Mouse (Mus musculus) embryonic facial prominence, embryonic 10.5 days (tissue): Measurements from ENCODE around the gene Adgrf5. TPM values are rescaled to one million over a fixed set of nuclear protein-coding genes. Genes with fewer than 3 reads are reported as not detected.
A peak's percentile ranks its signal among the peaks of the same experiment; 100 is the strongest.

ENCODE experiments used
- DNase-seq: peaks from one replicate; pipeline ENCODE4 v3.0.0-alpha.2; 2017; ENCODE audit warnings: low spot score
- H3K27ac ChIP-seq: fragments of 300-500 bp; sonication (generic); replicated peaks from 2 replicates; pipeline ENCODE4 v1.5.1; 2016; ENCODE audit warnings: mild to moderate bottlenecking
- H3K27me3 ChIP-seq: fragments of 300-500 bp; sonication (generic); replicated peaks from 2 replicates; pipeline ENCODE4 v1.6.1; 2016; ENCODE audit warnings: low read depth, mild to moderate bottlenecking; ENCODE audit not compliant: poor library complexity, severe bottlenecking
- H3K36me3 ChIP-seq: fragments of 300-500 bp; sonication (generic); replicated peaks from 2 replicates; pipeline ENCODE4 v1.6.1; 2016; ENCODE audit warnings: mild to moderate bottlenecking, moderate library complexity
- H3K4me1 ChIP-seq: fragments of 300-500 bp; sonication (generic); 2 replicates; pipeline ENCODE4 v1.6.1; 2016
- H3K4me3 ChIP-seq: fragments of 300-500 bp; sonication (generic); 2 replicates; pipeline ENCODE4 v1.5.1; 2016; ENCODE audit warnings: mild to moderate bottlenecking, moderate library complexity
- H3K9me3 ChIP-seq: fragments of 300-500 bp; sonication (generic); 2 replicates; pipeline ENCODE4 v1.6.1; 2016; ENCODE audit warnings: mild to moderate bottlenecking
- WGBS: fragments of 180-500 bp; shearing (Covaris S2); methylation state at CpG from one replicate; pipeline ENCODE4 v1.1.7; 2016; 5-methylcytosine and 5-hydroxymethylcytosine counted together
- polyA plus RNA-seq: library from polyadenylated mRNA; unstranded; fragments of >200 nt; fragmentation: Nextera tagmentation; extraction: Ambion mirVana; gene quantifications from 2 replicates; pipeline ENCODE4 v1.2.1, GENCODE M21; 2016

Gene Adgrf5
- polyA plus RNA-seq, 1 experiment from 2014 or later: 7.4 TPM

DNA sequence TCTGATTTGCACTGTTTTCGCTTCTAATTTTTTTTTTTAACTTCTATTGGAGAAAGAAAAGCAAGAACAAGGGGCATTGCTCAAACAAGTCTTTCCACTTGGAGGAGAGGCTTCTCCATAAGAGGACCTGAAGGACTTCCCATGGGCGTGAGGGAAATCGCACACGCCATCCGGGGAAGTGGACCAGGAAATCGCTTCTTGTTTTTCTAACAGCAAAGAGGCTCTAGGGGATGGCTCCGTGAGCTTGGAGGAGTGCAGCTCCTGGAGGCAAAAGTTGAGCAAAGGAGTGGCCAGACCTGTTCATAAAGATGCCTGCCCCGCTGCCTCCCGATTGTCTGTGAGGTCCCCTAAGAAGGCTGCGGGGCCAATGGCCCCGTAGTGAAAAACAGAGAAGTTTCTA is 29.0 kb downstream of the Adgrf5 start:
- no peaks in the 10 kb centered on the region for H3K9me3 ChIP-seq
- peaks cover 11% of the 10 kb centered on the region for H3K4me1 ChIP-seq
- WGBS: 81% methylated on average over 11 of the region's 11 CpGs
- DNase-seq: no peak
- H3K27me3 ChIP-seq: no peaks in the 10 kb centered on the region
- no peak overlapping the region for H3K27ac ChIP-seq
- 0 out of 2 replicates have a peak overlapping the region, but pooled peaks have one; percentile 8 for H3K4me3 ChIP-seq
- H3K36me3 ChIP-seq: no peaks in the 10 kb centered on the region

DNA sequence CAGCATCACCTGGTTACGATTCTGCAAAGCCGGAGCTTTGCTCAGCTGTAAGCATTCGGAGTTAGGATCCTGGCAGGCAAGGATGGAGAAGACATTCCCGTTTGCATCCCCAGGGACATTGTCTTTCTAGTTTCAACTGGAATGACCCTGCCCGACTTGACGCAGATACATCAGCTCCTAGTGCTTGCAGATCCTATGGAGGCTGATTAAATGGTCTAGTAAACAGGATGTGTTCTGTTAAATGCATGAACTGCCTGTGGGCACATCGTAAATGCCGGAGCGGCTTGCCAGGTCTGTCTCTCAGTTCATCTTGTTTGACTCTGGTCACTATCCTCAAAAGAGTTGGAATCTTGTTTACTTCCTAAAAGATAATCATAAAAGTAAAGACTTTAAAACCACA is 31.9 kb downstream of the Adgrf5 start:
- H3K4me1 ChIP-seq: peaks cover 9% of the 10 kb centered on the region
- H3K27ac ChIP-seq: no peak overlapping the region
- H3K27me3 ChIP-seq: no peaks in the 10 kb centered on the region
- no peaks in the 10 kb centered on the region for H3K9me3 ChIP-seq
- 59% methylated on average over 9 of the region's 9 CpGs for WGBS
- DNase-seq: no peak
- no peak overlapping the region for H3K4me3 ChIP-seq
- H3K36me3 ChIP-seq: no peaks in the 10 kb centered on the region

DNA sequence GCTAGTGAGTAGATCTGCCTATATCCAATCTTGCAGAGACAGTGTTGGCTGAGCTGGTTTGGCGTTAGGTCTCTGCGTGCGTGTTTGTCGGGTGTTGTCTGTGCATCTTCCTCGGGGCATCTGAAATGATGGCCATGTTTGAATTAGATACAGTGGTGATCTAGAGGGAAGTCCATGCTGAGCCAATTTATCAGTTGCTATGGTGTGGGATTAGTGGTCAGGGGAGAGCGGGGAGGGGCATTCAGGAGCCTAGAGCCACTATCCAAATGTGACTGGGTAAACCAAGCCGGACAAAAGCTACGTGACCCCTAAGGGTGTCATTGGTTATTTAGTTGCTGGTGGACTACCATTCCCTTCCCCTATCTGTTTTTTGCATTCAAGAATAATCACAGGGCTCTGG is 33.4 kb downstream of the Adgrf5 start:
- WGBS: 77% methylated on average over 8 of the region's 8 CpGs
- H3K9me3 ChIP-seq: no peaks in the 10 kb centered on the region
- no peaks in the 10 kb centered on the region for H3K36me3 ChIP-seq
- no peak for DNase-seq
- no peak overlapping the region for H3K27ac ChIP-seq
- H3K4me3 ChIP-seq: no peak overlapping the region
- no peaks in the 10 kb centered on the region for H3K27me3 ChIP-seq
- peaks cover 8% of the 10 kb centered on the region for H3K4me1 ChIP-seq

DNA sequence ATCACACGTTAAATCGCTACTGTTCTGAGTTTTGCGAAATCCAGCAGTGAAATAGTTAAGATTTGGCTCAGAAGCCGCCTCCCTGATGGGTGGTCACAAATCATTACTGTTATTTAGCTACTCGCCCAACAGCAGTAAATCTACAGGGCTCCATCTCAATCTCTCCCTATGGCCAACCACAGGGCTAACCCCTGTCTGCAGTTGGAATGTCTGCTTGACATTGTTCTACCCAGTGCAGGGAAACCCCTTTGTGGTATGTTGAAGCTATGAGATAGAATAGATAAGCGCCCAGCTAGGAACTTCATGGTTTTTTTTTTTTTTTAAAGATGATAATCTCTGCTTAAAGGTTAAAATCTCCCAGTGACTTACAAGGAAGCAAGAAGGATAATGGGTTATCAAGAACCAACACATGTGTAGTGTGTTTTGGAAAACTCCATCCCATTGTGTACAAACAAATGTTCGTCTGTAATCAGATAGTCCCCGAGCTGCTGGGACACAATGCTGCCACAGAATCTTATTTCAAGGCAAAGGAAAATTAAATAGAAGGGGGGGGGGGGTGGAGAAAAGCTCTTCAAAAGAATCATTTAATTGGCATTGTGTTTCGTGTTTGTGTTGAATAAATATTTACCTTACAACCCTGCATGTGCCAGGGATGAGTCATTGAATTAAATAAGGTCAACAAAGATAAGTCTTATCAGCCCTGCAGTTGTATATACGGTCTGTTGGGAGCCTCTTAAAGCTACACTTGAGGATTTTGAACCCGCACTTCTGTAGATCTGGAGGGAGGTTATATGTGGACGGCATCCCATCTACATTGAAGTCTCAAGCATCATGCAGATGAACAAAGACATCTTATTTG is 35.4 kb downstream of the Adgrf5 start:
- DNase-seq: no peak
- H3K27me3 ChIP-seq: no peaks in the 10 kb centered on the region
- H3K27ac ChIP-seq: no peak overlapping the region
- H3K9me3 ChIP-seq: no peaks in the 10 kb centered on the region
- no peaks in the 10 kb centered on the region for H3K36me3 ChIP-seq
- WGBS: 81% methylated on average over 12 of the region's 12 CpGs
- no peak overlapping the region for H3K4me3 ChIP-seq
- peaks cover 13% of the 10 kb centered on the region for H3K4me1 ChIP-seq

DNA sequence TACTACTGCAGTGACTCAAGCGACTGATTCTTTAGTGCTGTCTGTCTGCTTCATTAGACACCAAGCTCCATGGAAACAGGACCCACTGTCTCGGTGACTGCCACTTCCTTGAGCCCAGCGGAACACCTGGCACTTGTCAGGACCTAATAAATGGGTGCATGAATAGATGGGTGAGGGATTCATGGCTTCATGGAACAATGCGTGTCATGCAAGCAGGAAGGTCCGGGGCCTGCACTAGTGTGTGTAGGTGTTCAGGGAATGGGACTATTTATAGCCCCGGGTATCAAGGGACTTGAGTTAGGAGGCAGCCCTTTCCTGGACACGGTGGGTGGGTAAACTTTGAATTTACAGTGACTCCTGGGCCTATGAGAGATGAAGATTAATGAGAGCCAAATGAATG is 38.4 kb downstream of the Adgrf5 start:
- Histone ChIP-seq H3K27me3 (no peaks in the 10 kb centered on the region), H3K36me3 (no peaks in the 10 kb centered on the region), H3K4me3 (no peak overlapping the region), H3K27ac (no peak overlapping the region), H3K4me1 (peaks cover 5% of the 10 kb centered on the region), H3K9me3 (no peaks in the 10 kb centered on the region)
- no peak for DNase-seq
- WGBS: 83% methylated on average over 7 of the region's 7 CpGs

DNA sequence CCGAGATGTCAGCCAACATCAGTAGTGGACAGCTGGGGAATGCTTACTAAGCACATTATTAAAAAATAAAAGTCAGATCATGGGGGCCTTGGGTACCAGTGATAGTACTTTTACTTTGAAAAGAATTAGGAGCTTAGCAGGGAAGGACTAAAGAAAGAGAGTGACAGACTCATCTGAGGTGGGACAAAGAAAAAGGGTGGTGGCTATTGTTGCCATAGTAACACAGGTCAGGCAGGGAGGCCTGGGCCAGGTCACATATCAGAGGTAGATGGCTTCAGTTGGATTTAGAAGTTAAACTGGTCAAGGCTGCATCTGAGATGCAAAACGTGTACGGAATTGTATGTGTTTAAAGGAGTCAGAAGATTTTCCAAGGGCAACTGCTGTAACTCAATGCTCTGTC is 38.9 kb downstream of the Adgrf5 start:
- H3K27me3 ChIP-seq: no peaks in the 10 kb centered on the region
- no peak overlapping the region for H3K4me3 ChIP-seq
- H3K27ac ChIP-seq: no peak overlapping the region
- no peaks in the 10 kb centered on the region for H3K9me3 ChIP-seq
- no peaks in the 10 kb centered on the region for H3K36me3 ChIP-seq
- no peak for DNase-seq
- WGBS: 74% methylated on average over 3 of the region's 3 CpGs
- H3K4me1 ChIP-seq: peaks cover 5% of the 10 kb centered on the region

DNA sequence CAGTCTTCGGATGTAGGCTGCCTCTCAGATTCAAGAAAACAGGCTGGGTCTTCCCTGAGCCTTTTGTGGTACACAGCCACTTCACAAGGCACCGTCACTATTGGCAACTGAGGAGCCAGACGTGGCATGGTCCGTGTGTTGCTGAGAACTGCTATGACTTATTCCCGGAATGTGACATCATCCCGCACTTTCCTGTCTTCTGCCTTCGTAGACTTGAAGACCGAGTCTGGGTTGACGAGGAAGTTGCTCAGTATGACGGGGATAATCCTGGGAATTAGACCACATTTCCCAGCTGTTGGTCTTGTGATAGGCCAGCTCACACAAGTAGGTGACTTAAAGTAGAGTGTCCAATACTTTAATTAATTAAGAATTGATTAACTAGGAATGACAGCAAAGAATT is 40.2 kb downstream of the Adgrf5 start:
- Histone ChIP-seq H3K4me1 (peaks cover 5% of the 10 kb centered on the region), H3K27ac (no peak overlapping the region), H3K36me3 (no peaks in the 10 kb centered on the region), H3K27me3 (no peaks in the 10 kb centered on the region), H3K4me3 (no peak overlapping the region), H3K9me3 (no peaks in the 10 kb centered on the region)
- DNase-seq: no peak
- 82% methylated on average over 10 of the region's 10 CpGs for WGBS

DNA sequence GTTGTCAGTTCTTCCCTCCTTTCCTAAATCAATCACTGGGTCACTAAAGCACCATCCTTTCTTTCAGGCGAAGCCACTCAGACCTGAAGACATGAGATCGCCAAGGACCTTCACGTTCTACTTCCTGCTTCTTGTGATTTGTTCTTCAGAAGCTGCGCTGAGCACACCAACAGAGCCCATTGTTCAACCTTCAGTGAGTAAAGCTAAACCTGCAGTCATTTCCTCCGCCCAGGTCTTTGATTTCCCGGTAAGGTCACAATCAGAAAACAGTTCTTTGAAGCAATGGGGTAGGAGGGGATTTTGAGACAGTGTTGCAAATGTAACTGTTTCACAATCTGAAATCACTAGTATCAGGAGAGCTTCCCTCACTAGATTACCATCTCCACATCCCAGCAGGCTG is 43.6 kb downstream of the Adgrf5 start:
- Histone ChIP-seq H3K4me3 (no peak overlapping the region), H3K9me3 (no peaks in the 10 kb centered on the region), H3K27ac (no peak overlapping the region), H3K27me3 (no peaks in the 10 kb centered on the region), H3K4me1 (peaks cover 4% of the 10 kb centered on the region), H3K36me3 (no peaks in the 10 kb centered on the region)
- no peak for DNase-seq
- 64% methylated on average over 6 of the region's 6 CpGs for WGBS

DNA sequence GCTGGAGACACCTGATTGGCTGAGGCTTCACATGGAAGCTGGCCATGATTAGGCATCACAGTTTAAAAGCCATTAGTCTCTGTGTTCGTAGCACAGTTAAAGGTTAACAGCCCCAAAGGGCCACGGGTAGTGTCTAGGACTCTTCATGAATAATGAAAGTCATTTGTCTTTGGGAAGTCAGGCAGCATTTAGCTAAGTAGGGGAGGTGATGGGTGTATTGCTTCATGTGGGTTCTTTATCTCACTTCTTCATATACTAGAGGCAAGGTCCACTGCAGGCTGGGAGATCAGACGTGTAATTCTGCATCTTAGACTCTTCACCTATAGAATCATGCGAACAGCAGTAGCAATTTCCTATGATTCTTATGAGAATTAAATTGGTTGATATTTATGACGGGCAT is 44.2 kb downstream of the Adgrf5 start:
- no peak overlapping the region for H3K4me3 ChIP-seq
- H3K27me3 ChIP-seq: no peaks in the 10 kb centered on the region
- no peaks in the 10 kb centered on the region for H3K9me3 ChIP-seq
- H3K36me3 ChIP-seq: no peaks in the 10 kb centered on the region
- 80% methylated on average over 5 of the region's 5 CpGs for WGBS
- no peak overlapping the region for H3K27ac ChIP-seq
- no peak for DNase-seq
- no peaks in the 10 kb centered on the region; the same call in 1 of the 2 replicates for H3K4me1 ChIP-seq

DNA sequence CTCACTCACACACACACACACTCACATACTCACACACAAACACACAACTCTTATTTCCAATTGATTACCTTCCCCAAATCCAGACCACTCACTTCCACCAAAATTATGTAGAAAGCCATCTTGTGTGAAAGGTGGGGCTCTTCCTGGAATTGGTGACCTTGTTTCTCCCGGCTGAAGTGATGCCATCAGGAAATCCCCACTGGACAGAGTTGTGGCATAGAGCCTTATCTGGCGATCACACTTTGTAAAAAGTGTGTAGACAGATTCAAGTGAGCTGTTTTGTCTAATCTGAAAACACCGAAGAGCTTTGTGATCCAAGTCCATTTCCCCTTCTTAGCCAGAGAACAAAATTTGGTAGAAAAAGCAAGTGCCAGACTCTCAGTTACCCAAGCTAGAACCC is 46.1 kb downstream of the Adgrf5 start:
- H3K9me3 ChIP-seq: no peaks in the 10 kb centered on the region
- no peaks in the 10 kb centered on the region for H3K4me1 ChIP-seq
- H3K36me3 ChIP-seq: no peaks in the 10 kb centered on the region
- 83% methylated on average over 3 of the region's 3 CpGs for WGBS
- DNase-seq: no peak
- H3K4me3 ChIP-seq: no peak overlapping the region
- no peaks in the 10 kb centered on the region for H3K27me3 ChIP-seq
- H3K27ac ChIP-seq: no peak overlapping the region

DNA sequence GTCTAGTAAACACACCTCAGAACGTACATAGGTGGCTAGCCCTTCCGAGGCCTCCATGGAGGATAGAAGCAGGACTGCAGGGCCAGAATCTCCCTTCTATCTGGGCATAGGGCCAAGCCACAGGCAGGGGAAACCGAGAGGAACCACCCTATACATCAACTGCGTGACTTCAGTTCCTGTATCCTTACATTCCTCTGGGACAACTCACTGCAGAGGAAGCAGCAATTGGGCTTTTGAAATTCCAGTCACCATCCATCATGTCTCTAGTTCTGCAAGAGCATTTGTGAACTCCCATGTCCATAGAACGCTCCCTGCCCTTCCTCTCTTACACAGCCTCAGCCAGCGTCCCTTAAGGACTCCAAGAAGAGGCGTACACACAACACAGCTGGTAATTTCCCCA is 47.3 kb downstream of the Adgrf5 start:
- Histone ChIP-seq H3K9me3 (no peaks in the 10 kb centered on the region), H3K27me3 (no peaks in the 10 kb centered on the region), H3K4me1 (no peaks in the 10 kb centered on the region), H3K36me3 (no peaks in the 10 kb centered on the region), H3K4me3 (no peak overlapping the region), H3K27ac (no peak overlapping the region)
- no peak for DNase-seq
- 87% methylated on average over 7 of the region's 7 CpGs for WGBS

DNA sequence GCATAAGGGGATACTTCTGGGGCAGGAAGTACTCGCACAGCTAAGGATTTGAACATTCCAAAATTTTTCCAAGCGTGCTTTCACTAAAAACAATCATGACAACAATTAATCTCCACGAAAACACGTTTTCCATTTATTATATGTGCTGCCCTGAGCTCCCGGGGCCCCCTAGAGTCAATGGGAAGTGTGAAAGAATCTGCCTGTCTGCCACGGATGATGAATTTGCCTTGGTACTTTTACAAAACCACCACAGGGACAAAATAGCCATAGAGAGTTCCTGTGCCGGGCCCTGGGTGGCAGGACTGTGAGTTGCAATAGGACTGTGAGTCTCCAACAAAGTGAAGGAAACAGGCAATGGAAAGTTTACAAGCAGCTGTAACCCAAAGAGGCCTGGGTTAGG is 52.9 kb downstream of the Adgrf5 start:
- Histone ChIP-seq H3K9me3 (no peaks in the 10 kb centered on the region), H3K4me1 (no peaks in the 10 kb centered on the region), H3K27ac (no peak overlapping the region), H3K27me3 (no peaks in the 10 kb centered on the region), H3K4me3 (no peak overlapping the region), H3K36me3 (no peaks in the 10 kb centered on the region)
- WGBS: 86% methylated on average over 7 of the region's 7 CpGs
- no peak for DNase-seq

DNA sequence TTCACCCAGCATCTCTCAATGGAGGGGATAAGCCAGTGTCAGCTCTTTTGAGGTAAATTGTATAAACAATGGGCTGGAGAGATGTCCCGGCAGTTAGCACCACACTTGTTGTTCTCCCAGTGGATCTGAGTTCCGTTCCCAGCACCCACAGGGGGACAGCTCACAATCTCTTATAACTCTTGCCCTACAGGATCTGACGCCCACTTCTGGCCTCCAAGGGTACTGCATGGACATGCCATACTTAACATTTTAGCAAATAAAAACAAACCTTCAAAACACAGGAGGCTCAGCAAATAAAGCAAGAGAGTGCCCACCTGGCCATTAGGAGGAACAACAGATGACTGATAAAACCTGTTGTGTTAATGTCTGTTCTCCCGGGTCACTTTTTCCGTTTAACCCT is 59.0 kb downstream of the Adgrf5 start:
- H3K27me3 ChIP-seq: no peaks in the 10 kb centered on the region
- no peak overlapping the region for H3K4me3 ChIP-seq
- DNase-seq: no peak
- no peaks in the 10 kb centered on the region for H3K4me1 ChIP-seq
- H3K36me3 ChIP-seq: no peaks in the 10 kb centered on the region
- H3K27ac ChIP-seq: no peak overlapping the region
- WGBS: 93% methylated on average over 5 of the region's 5 CpGs
- H3K9me3 ChIP-seq: no peaks in the 10 kb centered on the region
